Mouse (Mus musculus): ENCODE measurements around the gene Garnl3.

DNA sequence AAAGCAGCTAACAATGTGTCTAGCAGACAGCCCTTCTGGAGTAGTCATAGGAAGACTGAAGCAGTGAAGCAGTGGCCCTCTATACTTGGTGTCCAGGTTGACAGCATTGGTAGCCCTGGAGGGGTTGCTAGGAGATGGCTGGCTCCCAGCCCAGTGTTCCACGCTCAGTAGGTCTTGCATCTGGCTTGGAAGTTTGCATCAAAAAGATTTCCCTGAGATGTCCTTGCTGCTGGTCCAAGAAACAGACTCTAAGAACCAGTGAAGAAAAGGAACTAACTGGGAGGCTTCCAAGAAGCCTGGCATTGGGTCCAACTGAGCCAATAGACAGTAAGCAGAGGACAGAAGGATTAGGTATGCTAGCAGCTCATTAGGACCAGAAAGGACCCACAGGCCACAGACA is 94.0 kb downstream of the Garnl3 start:
- no peak for TF ChIP-seq MYC (IDR thresholded peaks at IDR 0.05; ENCODE audit: low read depth, low read length)
- TF ChIP-seq TCF12 (IDR thresholded peaks at IDR 0.05; ENCODE audit: low read depth, low read length) = no peak
- no peak for TF ChIP-seq POLR2A (IDR thresholded peaks at IDR 0.05; ENCODE audit: low read depth, low read length)
- no peak for TF ChIP-seq MAX (IDR thresholded peaks at IDR 0.05; ENCODE audit: low read length)
- TF ChIP-seq MXI1 (IDR thresholded peaks at IDR 0.05; ENCODE audit: low read depth, low read length) = no peak
- TF ChIP-seq MAZ (IDR thresholded peaks at IDR 0.05; ENCODE audit: low read depth, low read length) = no peak
- TF ChIP-seq CTCF (conservative IDR thresholded peaks at IDR 0.05 in 1 of 2, IDR thresholded peaks at IDR 0.05 in 1 of 2; ENCODE audit: low read depth in 2 of 2, low read length in 2 of 2) = no peak
- no peak for TF ChIP-seq ELF1 (IDR thresholded peaks at IDR 0.05; ENCODE audit: low read depth, low read length)
- TF ChIP-seq SMC3 (IDR thresholded peaks at IDR 0.05; ENCODE audit: low read depth, low read length) = no peak

All from CH12.LX (cell line).